Mouse (Mus musculus) myocyte (in vitro differentiated cells): ENCODE results near the gene Arhgef16.

ENCODE experiments used
- MAX ChIP-seq: IDR thresholded peaks from one replicate; pipeline ENCODE4 v1.6.1; 2011; ENCODE audit warnings: low read depth, mild to moderate bottlenecking, control low read depth
- MYOG ChIP-seq, 3 experiments: IDR thresholded peaks; one replicate each; pipeline ENCODE4 v1.6.1; 2011; ENCODE audit warnings: control low read depth in 2 of 3, low read depth in 2 of 3, mild to moderate bottlenecking in 2 of 3; ENCODE audit not compliant: insufficient read length in 2 of 3, control insufficient read depth in 1 of 3, insufficient read depth in 1 of 3
- POLR2A ChIP-seq: IDR thresholded peaks from one replicate; pipeline ENCODE4 v1.6.1; 2011; ENCODE audit warnings: low read depth, mild to moderate bottlenecking, control low read depth, moderate library complexity; ENCODE audit not compliant: insufficient read length
- POLR2AphosphoS2 ChIP-seq: IDR thresholded peaks from one replicate; pipeline ENCODE4 v1.6.1; 2011; ENCODE audit warnings: low read depth, control low read depth; ENCODE audit not compliant: insufficient read length
- REST ChIP-seq: IDR thresholded peaks from one replicate; pipeline ENCODE4 v1.6.1; 2011; ENCODE audit warnings: mild to moderate bottlenecking, control low read depth, moderate library complexity; ENCODE audit not compliant: insufficient read depth, insufficient read length
- SRF ChIP-seq: IDR thresholded peaks from one replicate; pipeline ENCODE4 v1.6.1; 2011; ENCODE audit warnings: low read depth; ENCODE audit not compliant: control insufficient read depth, insufficient read length
- TCF12 ChIP-seq: IDR thresholded peaks from one replicate; pipeline ENCODE4 v1.6.1; 2011; ENCODE audit warnings: mild to moderate bottlenecking, control low read depth; ENCODE audit not compliant: poor library complexity, insufficient read depth, severe bottlenecking
- TCF3 ChIP-seq: IDR thresholded peaks from one replicate; pipeline ENCODE4 v1.6.1; 2011; ENCODE audit warnings: low read depth, control low read depth; ENCODE audit not compliant: insufficient read length
- USF1 ChIP-seq: IDR thresholded peaks from one replicate; pipeline ENCODE4 v1.6.1; 2011; ENCODE audit warnings: low read depth, mild to moderate bottlenecking, control low read depth, moderate library complexity

- TF ChIP-seq POLR2A (no peak), USF1 (no peak), MYOG (IDR thresholded peaks at IDR 0.05; ENCODE audit: control insufficient read depth in 1 of 3, insufficient read depth in 1 of 3, insufficient read length in 2 of 3, low read depth in 2 of 3) (no peak), REST (no peak), TCF12 (no peak), TCF3 (no peak), POLR2AphosphoS2 (no peak), SRF (no peak), MAX (no peak)
These were observed 7.7 kb downstream of the Arhgef16 start for GRCm38 (mm10) chr4:154293735-154294201.
